Mouse (Mus musculus) embryonic facial prominence, embryonic 12.5 days (tissue): ENCODE data around the gene Hoxa13. TPM values are rescaled to one million over a fixed set of nuclear protein-coding genes. Genes with fewer than 3 reads are reported as not detected.

Experiments
- ATAC-seq: fragments of 200-750 bp; cut with Nextera tagmentation; 2 replicates; pipeline ENCODE4 v1.8.0; 2017; ENCODE audit not compliant: insufficient number of reproducible peaks, insufficient read depth, low FRiP score, low TSS enrichment
- H3K27ac ChIP-seq: fragments of 300-500 bp; sonication (generic); 2 replicates; pipeline ENCODE4 v1.5.1; 2016; ENCODE audit warnings: mild to moderate bottlenecking
- H3K27me3 ChIP-seq: fragments of 300-500 bp; sonication (generic); 2 replicates; pipeline ENCODE4 v1.6.1; 2016; ENCODE audit warnings: mild to moderate bottlenecking, moderate library complexity
- H3K36me3 ChIP-seq: fragments of 300-500 bp; sonication (generic); 2 replicates; pipeline ENCODE4 v1.6.1; 2016; ENCODE audit warnings: mild to moderate bottlenecking
- H3K4me1 ChIP-seq: fragments of 300-500 bp; sonication (generic); 2 replicates; pipeline ENCODE4 v1.6.1; 2016
- H3K4me2 ChIP-seq: fragments of 300-500 bp; sonication (generic); replicated peaks from 2 replicates; pipeline ENCODE4 v1.6.1; 2016; ENCODE audit warnings: mild to moderate bottlenecking, moderate library complexity
- H3K4me3 ChIP-seq: fragments of 300-500 bp; sonication (generic); 2 replicates; pipeline ENCODE4 v1.5.1; 2016; ENCODE audit warnings: mild to moderate bottlenecking
- H3K9ac ChIP-seq: fragments of 300-500 bp; sonication (generic); 2 replicates; pipeline ENCODE4 v1.6.1; 2016; ENCODE audit warnings: mild to moderate bottlenecking, moderate library complexity
- H3K9me3 ChIP-seq: fragments of 300-500 bp; sonication (generic); 2 replicates; pipeline ENCODE4 v1.6.1; 2016; ENCODE audit warnings: mild to moderate bottlenecking, moderate library complexity
- WGBS: fragments of 180-500 bp; shearing (Covaris S2); methylation state at CpG from one replicate; pipeline ENCODE4 v1.1.7; 2016; 5-methylcytosine and 5-hydroxymethylcytosine counted together
- polyA plus RNA-seq: library from polyadenylated mRNA; unstranded; fragments of >200 nt; fragmentation: Nextera tagmentation; extraction: Ambion mirVana; gene quantifications from 2 replicates; pipeline ENCODE4 v1.2.1, GENCODE M21; 2016

The Hoxa13 gene
- polyA plus RNA-seq, 1 experiment from 2014 or later: not detected

GRCm38 (mm10) chr6:52267691-52268090 lies 7.0 kb upstream of the Hoxa13 start:
- H3K4me2 ChIP-seq: no peak overlapping the region
- ATAC-seq: no peak
- no peaks in the 10 kb centered on the region for H3K36me3 ChIP-seq
- H3K4me3 ChIP-seq: no peak overlapping the region
- H3K4me1 ChIP-seq: no peaks in the 10 kb centered on the region
- no peaks in the 10 kb centered on the region for H3K9me3 ChIP-seq
- 5% methylated on average over 3 of the region's 3 CpGs for WGBS
- no peak overlapping the region for H3K9ac ChIP-seq
- no peak overlapping the region for H3K27ac ChIP-seq
- peaks cover 94% of the 10 kb centered on the region for H3K27me3 ChIP-seq

DNA sequence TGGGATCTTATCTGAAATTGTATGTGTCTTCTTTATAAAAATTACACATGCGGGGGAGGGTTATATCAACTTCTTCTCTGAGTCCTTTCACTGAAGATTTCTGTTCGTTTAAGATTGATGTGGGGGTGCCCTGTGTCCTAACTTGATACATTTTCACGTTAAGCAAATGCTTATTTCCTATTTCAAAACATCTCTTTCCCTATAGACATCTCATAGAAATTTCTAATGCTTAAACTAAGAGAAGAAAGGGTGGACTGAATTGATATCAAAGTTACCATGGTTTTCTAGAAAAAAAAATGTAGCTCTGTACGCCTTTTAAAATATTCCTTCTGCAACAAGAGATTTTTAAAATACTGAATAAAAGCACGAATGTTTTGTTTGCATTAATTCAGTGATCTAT lies 6.5 kb upstream of the Hoxa13 start:
- Histone ChIP-seq H3K4me2 (no peak overlapping the region), H3K9me3 (no peaks in the 10 kb centered on the region), H3K4me3 (no peak overlapping the region), H3K27ac (no peak overlapping the region), H3K36me3 (no peaks in the 10 kb centered on the region), H3K4me1 (no peaks in the 10 kb centered on the region), H3K27me3 (peaks cover 94% of the 10 kb centered on the region), H3K9ac (no peak overlapping the region)
- 15% methylated on average over 5 of the region's 5 CpGs for WGBS
- ATAC-seq: no peak

- Histone ChIP-seq H3K36me3 (no peaks in the 10 kb centered on the region), H3K9me3 (no peaks in the 10 kb centered on the region), H3K4me2 (no peak overlapping the region), H3K4me3 (no peak overlapping the region), H3K4me1 (no peaks in the 10 kb centered on the region), H3K27me3 (peaks cover 96% of the 10 kb centered on the region), H3K9ac (no peak overlapping the region), H3K27ac (no peak overlapping the region)
- no peak for ATAC-seq
- WGBS: under 1% methylated on average over 9 of the region's 9 CpGs
Measured at GRCm38 (mm10) chr6:52266666-52266985, 5.9 kb upstream of the Hoxa13 start.

DNA sequence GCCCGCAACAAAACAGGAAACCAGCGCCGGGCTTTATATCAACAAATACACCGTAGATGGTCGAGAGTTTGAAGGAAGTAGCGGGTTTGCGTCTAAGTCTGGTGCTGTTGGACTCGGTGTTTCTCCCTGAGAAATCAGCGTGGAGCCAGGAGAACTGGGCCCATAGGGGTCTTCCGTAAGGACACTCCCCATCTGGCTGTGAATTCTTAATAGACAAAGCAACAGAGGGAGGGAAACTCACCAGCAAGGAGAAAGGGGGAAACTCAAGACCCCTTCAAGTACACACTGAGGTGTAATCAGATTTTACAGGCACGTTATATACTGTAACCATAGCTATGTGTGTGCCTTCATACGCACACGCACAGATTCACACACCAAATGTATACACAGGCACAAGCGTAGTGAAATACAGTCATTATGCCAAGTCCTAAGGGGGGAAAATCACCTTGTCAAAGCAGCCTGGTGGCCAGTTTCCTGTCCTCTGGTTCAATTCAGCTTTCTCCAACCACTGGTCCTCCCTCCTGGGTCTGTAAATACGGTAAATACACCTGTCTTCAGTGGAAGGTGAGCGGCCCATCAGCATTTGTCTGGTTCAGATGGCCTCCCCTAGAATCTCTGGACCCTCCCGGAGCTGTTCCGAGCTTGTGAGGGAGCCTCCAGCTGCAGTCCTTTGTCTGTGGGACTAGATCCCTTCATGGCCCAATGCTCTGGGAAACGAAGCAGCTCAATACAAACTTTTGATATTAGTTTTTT lies 5.4 kb upstream of the Hoxa13 start:
- Histone ChIP-seq H3K27ac (no peak overlapping the region), H3K4me1 (no peaks in the 10 kb centered on the region), H3K4me2 (no peak overlapping the region), H3K27me3 (peaks cover 96% of the 10 kb centered on the region), H3K9me3 (no peaks in the 10 kb centered on the region), H3K36me3 (no peaks in the 10 kb centered on the region), H3K9ac (no peak overlapping the region), H3K4me3 (no peak overlapping the region)
- 1% methylated on average over 19 of the region's 19 CpGs for WGBS
- no peak for ATAC-seq

GRCm38 (mm10) chr6:52265306-52265912 lies 4.7 kb upstream of the Hoxa13 start:
- no peaks in the 10 kb centered on the region for H3K4me1 ChIP-seq
- H3K27ac ChIP-seq: no peak overlapping the region
- ATAC-seq: no peak
- H3K9me3 ChIP-seq: no peaks in the 10 kb centered on the region
- H3K4me3 ChIP-seq: no peak overlapping the region
- WGBS: 2% methylated on average over 18 of the region's 18 CpGs
- no peak overlapping the region for H3K9ac ChIP-seq
- H3K27me3 ChIP-seq: peaks cover 96% of the 10 kb centered on the region
- no peaks in the 10 kb centered on the region for H3K36me3 ChIP-seq
- H3K4me2 ChIP-seq: no peak overlapping the region

GRCm38 (mm10) chr6:52264106-52264790 lies 3.6 kb upstream of the Hoxa13 start:
- H3K27ac ChIP-seq: no peak overlapping the region
- no peaks in the 10 kb centered on the region for H3K9me3 ChIP-seq
- peaks cover 4% of the 10 kb centered on the region; the same call in 1 of the 2 replicates for H3K4me1 ChIP-seq
- 3% methylated on average over 5 of the region's 5 CpGs for WGBS
- no peak overlapping the region for H3K4me2 ChIP-seq
- peaks cover 94% of the 10 kb centered on the region for H3K27me3 ChIP-seq
- no peak overlapping the region for H3K9ac ChIP-seq
- H3K36me3 ChIP-seq: no peaks in the 10 kb centered on the region
- ATAC-seq: no peak
- no peak overlapping the region for H3K4me3 ChIP-seq

GRCm38 (mm10) chr6:52263321-52263585 lies 2.6 kb upstream of the Hoxa13 start:
- no peak overlapping the region for H3K27ac ChIP-seq
- peaks cover 94% of the 10 kb centered on the region for H3K27me3 ChIP-seq
- WGBS: 2% methylated on average over 6 of the region's 6 CpGs

GRCm38 (mm10) chr6:52262463-52263320 lies 2.0 kb upstream of the Hoxa13 start:
- Histone ChIP-seq H3K4me1 (peaks cover 4% of the 10 kb centered on the region; the same call in 1 of the 2 replicates), H3K4me3 (no peak overlapping the region), H3K9me3 (no peaks in the 10 kb centered on the region), H3K9ac (no peak overlapping the region), H3K36me3 (no peaks in the 10 kb centered on the region), H3K27me3 (peaks cover 92% of the 10 kb centered on the region), H3K27ac (no peak overlapping the region), H3K4me2 (no peak overlapping the region)
- no peak for ATAC-seq
- 1% methylated on average over 24 of the region's 24 CpGs for WGBS

More at GRCm38 (mm10) chr6:52263321-52263585, 2.6 kb upstream of the Hoxa13 start:
- Histone ChIP-seq H3K9me3 (no peaks in the 10 kb centered on the region), H3K4me2 (no peak overlapping the region), H3K9ac (no peak overlapping the region), H3K36me3 (no peaks in the 10 kb centered on the region), H3K4me1 (peaks cover 4% of the 10 kb centered on the region; the same call in 1 of the 2 replicates), H3K4me3 (no peak overlapping the region)
- ATAC-seq: no peak

DNA sequence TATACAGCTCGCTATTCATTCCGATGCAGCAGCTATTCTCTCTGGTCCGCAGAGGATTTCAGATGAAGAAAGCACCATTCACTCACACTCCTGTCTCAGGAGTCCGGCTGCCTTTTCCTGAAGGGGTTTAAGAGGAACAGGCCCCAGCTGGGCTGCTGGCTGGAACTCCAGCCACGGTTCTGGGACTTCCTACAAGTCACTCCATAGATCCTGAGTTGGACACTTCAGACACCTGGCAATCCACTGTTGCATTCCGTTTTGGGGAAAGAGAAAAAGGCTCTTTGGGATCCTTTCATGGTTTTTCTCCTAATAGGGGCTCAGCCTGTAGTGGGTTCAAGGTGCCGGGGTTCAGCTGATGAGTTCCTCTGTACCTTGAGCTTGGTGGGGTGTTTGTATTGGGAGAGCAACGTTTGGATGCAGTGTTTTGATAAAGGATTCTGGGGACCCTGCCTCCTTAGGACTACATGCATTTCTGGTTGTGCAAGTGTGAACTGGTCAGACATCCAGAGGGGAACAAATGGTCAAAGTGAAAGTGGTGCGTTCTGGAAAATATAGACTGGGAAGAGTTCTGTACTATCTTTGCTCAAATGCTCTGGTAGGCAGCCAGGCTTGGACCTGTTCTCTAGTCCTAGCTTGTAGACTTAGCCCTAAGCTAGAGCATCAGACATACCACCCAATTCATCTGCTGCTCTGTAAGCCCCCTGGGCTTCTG lies 1.2 kb upstream of the Hoxa13 start:
- peaks cover 92% of the 10 kb centered on the region for H3K27me3 ChIP-seq
- no peak for ATAC-seq
- H3K4me1 ChIP-seq: peaks cover 4% of the 10 kb centered on the region; the same call in 1 of the 2 replicates
- H3K36me3 ChIP-seq: no peaks in the 10 kb centered on the region
- H3K9ac ChIP-seq: no peak overlapping the region
- H3K27ac ChIP-seq: no peak overlapping the region
- WGBS: 3% methylated on average over 9 of the region's 9 CpGs
- no peak overlapping the region for H3K4me2 ChIP-seq
- H3K4me3 ChIP-seq: 0 out of 2 replicates have a peak overlapping the region, but pooled peaks have one; percentile 9
- H3K9me3 ChIP-seq: no peaks in the 10 kb centered on the region

- Histone ChIP-seq H3K4me2 (peak overlapping the region; percentile 53; the same call in 1 of the 2 replicates), H3K27me3 (peaks cover 86% of the 10 kb centered on the region), H3K36me3 (no peaks in the 10 kb centered on the region), H3K4me3 (peak overlapping the region; percentile 5; the same call in 1 of the 2 replicates), H3K27ac (no peak overlapping the region), H3K4me1 (peaks cover 4% of the 10 kb centered on the region; the same call in 1 of the 2 replicates), H3K9me3 (no peaks in the 10 kb centered on the region), H3K9ac (no peak overlapping the region)
- WGBS: under 1% methylated on average over 39 of the region's 39 CpGs
- no peak for ATAC-seq
Measured at GRCm38 (mm10) chr6:52259811-52260261, 844 bp downstream of the Hoxa13 start.
